Mouse (Mus musculus) lung, postnatal 0 days (tissue): ENCODE results near the gene Gm11172. TPM values are rescaled to one million over a fixed set of nuclear protein-coding genes. Genes with fewer than 3 reads are reported as not detected.

Source experiments
- ATAC-seq: fragments of 200-750 bp; cut with Nextera tagmentation; 2 replicates; pipeline ENCODE4 v1.8.0; 2017; ENCODE audit warnings: moderate library complexity
- DNase-seq: peaks from one replicate; pipeline ENCODE4 v3.0.0-alpha.2; 2016; ENCODE audit warnings: low spot score
- H3K27ac ChIP-seq: fragments of 300-500 bp; sonication (generic); 2 replicates; pipeline ENCODE4 v1.5.1; 2014; ENCODE audit warnings: antibody characterized with exemption, mild to moderate bottlenecking, low read length, mixed read lengths
- H3K27me3 ChIP-seq: fragments of 300-500 bp; sonication (generic); replicated peaks from 2 replicates; pipeline ENCODE4 v1.6.1; 2014; ENCODE audit warnings: low read length, mixed read lengths; ENCODE audit not compliant: insufficient read depth
- H3K36me3 ChIP-seq: fragments of 300-500 bp; sonication (generic); 2 replicates; pipeline ENCODE4 v1.6.1; 2014; ENCODE audit warnings: low read length, mixed read lengths; ENCODE audit not compliant: insufficient read depth
- H3K4me1 ChIP-seq: fragments of 300-500 bp; sonication (generic); 2 replicates; pipeline ENCODE4 v1.6.1; 2014; ENCODE audit warnings: antibody characterized with exemption, low read depth, low read length, mixed read lengths; ENCODE audit not compliant: insufficient read depth
- H3K4me2 ChIP-seq: fragments of 300-500 bp; sonication (generic); replicated peaks from 2 replicates; pipeline ENCODE4 v1.6.1; 2014; ENCODE audit warnings: low read depth, mild to moderate bottlenecking, low read length, moderate library complexity, mixed read lengths
- H3K4me3 ChIP-seq: fragments of 300-500 bp; sonication (generic); 2 replicates; pipeline ENCODE4 v1.5.1; 2014; ENCODE audit warnings: low read depth, low read length
- H3K9ac ChIP-seq: fragments of 300-500 bp; sonication (generic); replicated peaks from 2 replicates; pipeline ENCODE4 v1.6.1; 2014; ENCODE audit warnings: low read depth, mild to moderate bottlenecking
- H3K9me3 ChIP-seq: fragments of 300-500 bp; sonication (generic); 2 replicates; pipeline ENCODE4 v1.6.1; 2016; ENCODE audit warnings: low read length, mixed read lengths
- CTCF ChIP-seq: IDR thresholded peaks from 2 replicates; pipeline ENCODE4 v1.5.1; 2016; ENCODE audit warnings: antibody characterized with exemption, mild to moderate bottlenecking
- EP300 ChIP-seq: IDR thresholded peaks from 2 replicates; pipeline ENCODE4 v1.6.1; 2016; ENCODE audit warnings: antibody characterized with exemption, mild to moderate bottlenecking, control low read depth
- WGBS: fragments of 180-500 bp; shearing (Covaris S2); extraction: QIAGEN DNeasy Blood & Tissue Kit; methylation state at CpG from one replicate; pipeline ENCODE4 v1.1.7; 2014; 5-methylcytosine and 5-hydroxymethylcytosine counted together
- polyA plus RNA-seq: library from polyadenylated mRNA; unstranded; fragments of >200 nt; fragmentation: Nextera tagmentation; extraction: Ambion mirVana; gene quantifications from 2 replicates; pipeline ENCODE4 v1.2.1, GENCODE M21; 2015

The Gm11172 gene
- polyA plus RNA-seq, 1 experiment from 2014 or later, result not detected

- H3K9ac ChIP-seq, result peak overlapping the region; percentile 69
- H3K36me3 ChIP-seq, result no peaks in the 10 kb centered on the region
- no peak for TF ChIP-seq EP300
- TF ChIP-seq CTCF, result peak; percentile 90
- H3K9me3 ChIP-seq, result no peaks in the 10 kb centered on the region
- peak overlapping the region; percentile 96 for H3K27ac ChIP-seq
- WGBS, result under 1% methylated on average over 37 of the region's 55 CpGs
- DNase-seq (peak; percentile 94), ATAC-seq (peak; percentile 83)
- H3K4me2 ChIP-seq, result peak overlapping the region; percentile 98
- peaks cover 10% of the 10 kb centered on the region; the same call in 1 of the 2 replicates for H3K4me1 ChIP-seq
- no peaks in the 10 kb centered on the region for H3K27me3 ChIP-seq
- peak overlapping the region; percentile 81 for H3K4me3 ChIP-seq
These were observed 27.8 kb upstream of the Gm11172 start for GRCm38 (mm10) chr16:10784793-10785370.

- Histone ChIP-seq H3K4me2 (peak within 1 kb of the TSS; percentile 98), H3K27me3 (no peaks in the 10 kb centered on the region), H3K4me1 (peaks cover 10% of the 10 kb centered on the region; the same call in 1 of the 2 replicates), H3K9ac (peak within 1 kb of the TSS; percentile 69), H3K36me3 (no peaks in the 10 kb centered on the region), H3K4me3 (peak within 1 kb of the TSS; percentile 81), H3K9me3 (no peaks in the 10 kb centered on the region), H3K27ac (peak within 1 kb of the TSS; percentile 96)
- TF ChIP-seq EP300, result peak; percentile 45; the same call in 1 of the 2 replicates
- no peak for TF ChIP-seq CTCF
- DNase-seq (peak; percentile 97), ATAC-seq (peak; percentile 89)
- under 1% methylated on average over 46 of the region's 59 CpGs for WGBS
These were observed 27.1 kb upstream of the Gm11172 start, which contains the start of gene Socs1 for GRCm38 (mm10) chr16:10785371-10786231. Gene Socs1, minus strand, starts transcription at chr16:10785536.

- H3K4me1 ChIP-seq, result peaks cover 10% of the 10 kb centered on the region; the same call in 1 of the 2 replicates
- WGBS, result 1% methylated on average over 9 of the region's 9 CpGs
- H3K9ac ChIP-seq, result peak overlapping the region; percentile 69; the same call in 1 of the 2 replicates
- no peaks in the 10 kb centered on the region for H3K36me3 ChIP-seq
- H3K9me3 ChIP-seq, result no peaks in the 10 kb centered on the region
- H3K4me2 ChIP-seq, result peak overlapping the region; percentile 98
- DNase-seq, result peak; percentile 95
- peak; percentile 47 for ATAC-seq
- H3K4me3 ChIP-seq, result peak overlapping the region; percentile 81
- peak overlapping the region; percentile 96 for H3K27ac ChIP-seq
- no peaks in the 10 kb centered on the region for H3K27me3 ChIP-seq
- TF ChIP-seq CTCF (peak; percentile 91), EP300 (no peak)
These were observed 26.4 kb upstream of the Gm11172 start for GRCm38 (mm10) chr16:10786288-10786687.

GRCm38 (mm10) chr16:10786782-10787547 lies 25.8 kb upstream of the Gm11172 start:
- no peak overlapping the region for H3K9ac ChIP-seq
- no peaks in the 10 kb centered on the region for H3K36me3 ChIP-seq
- no peak overlapping the region for H3K4me3 ChIP-seq
- no peak for ATAC-seq
- H3K9me3 ChIP-seq, result no peaks in the 10 kb centered on the region
- TF ChIP-seq CTCF, result no peak
- TF ChIP-seq EP300, result no peak
- DNase-seq, result peak; percentile 21
- H3K4me2 ChIP-seq, result no peak overlapping the region
- peaks cover 10% of the 10 kb centered on the region; the same call in 1 of the 2 replicates for H3K4me1 ChIP-seq
- no peaks in the 10 kb centered on the region for H3K27me3 ChIP-seq
- 57% methylated on average over 4 of the region's 4 CpGs for WGBS
- H3K27ac ChIP-seq, result 0 out of 2 replicates have a peak overlapping the region, but pooled peaks have one; percentile 96

GRCm38 (mm10) chr16:10787548-10788058 lies 25.1 kb upstream of the Gm11172 start:
- Histone ChIP-seq H3K27me3 (no peaks in the 10 kb centered on the region), H3K9me3 (no peaks in the 10 kb centered on the region), H3K4me1 (peaks cover 7% of the 10 kb centered on the region; the same call in 1 of the 2 replicates), H3K4me3 (no peak overlapping the region), H3K9ac (no peak overlapping the region), H3K4me2 (no peak overlapping the region), H3K27ac (no peak overlapping the region), H3K36me3 (no peaks in the 10 kb centered on the region)
- no peak for TF ChIP-seq CTCF
- TF ChIP-seq EP300, result no peak
- no peak for ATAC-seq
- 73% methylated on average over 7 of the region's 7 CpGs for WGBS
- DNase-seq, result no peak
